Comparison of ENCODE assay signal across 8 mouse cellular contexts in genomic region chr8:123859648-123860259, GRCm38 (mm10). TPM values are rescaled to one million over a fixed set of nuclear protein-coding genes. Genes with fewer than 3 reads are reported as not detected.
DNase-seq lines count a peak whose midpoint lies in the region; ATAC-seq and TF ChIP-seq lines count a peak whose summit lies in the region.

TSS of gene Ccsap (minus strand) at chr8:123860209.

- ATAC-seq in forebrain, embryonic 15.5 days (replicated peaks): peak; percentile 84
- peak; percentile 73; the same call in 1 of the 2 replicates for ATAC-seq in hindbrain, postnatal 0 days
- no peak for ATAC-seq in limb, embryonic 13.5 days (ENCODE audit: low FRiP score, low read depth)
- ATAC-seq in midbrain, embryonic 11.5 days (ENCODE audit: low FRiP score): peak; percentile 65; the same call in 1 of the 2 replicates

- H3K4me1 ChIP-seq in forebrain, embryonic 15.5 days: peaks cover 21% of the 10 kb centered on the region
- H3K4me1 ChIP-seq in hindbrain, postnatal 0 days (ENCODE audit: insufficient read depth, low read length): no peaks in the 10 kb centered on the region
- H3K4me1 ChIP-seq in limb, embryonic 13.5 days: peaks cover 12% of the 10 kb centered on the region; the same call in 1 of the 2 replicates
- peaks cover 6% of the 10 kb centered on the region for H3K4me1 ChIP-seq in midbrain, embryonic 11.5 days (ENCODE audit: control insufficient read depth, insufficient read depth, low read length)

- H3K4me2 ChIP-seq in forebrain, embryonic 15.5 days (replicated peaks): peak within 1 kb of the TSS; percentile 87
- H3K4me2 ChIP-seq in hindbrain, postnatal 0 days (ENCODE audit: low read depth, low read length): peak within 1 kb of the TSS; percentile 96
- H3K4me2 ChIP-seq in limb, embryonic 13.5 days (replicated peaks): peak within 1 kb of the TSS; percentile 94
- peak within 1 kb of the TSS; percentile 91 for H3K4me2 ChIP-seq in midbrain, embryonic 11.5 days

- peaks cover 7% of the 10 kb centered on the region; the same call in 1 of the 2 replicates for H3K27me3 ChIP-seq in forebrain, embryonic 15.5 days
- H3K27me3 ChIP-seq in hindbrain, postnatal 0 days (ENCODE audit: insufficient read depth, low read length): no peaks in the 10 kb centered on the region
- H3K27me3 ChIP-seq in limb, embryonic 13.5 days: peaks cover 42% of the 10 kb centered on the region
- peaks cover 7% of the 10 kb centered on the region; the same call in 1 of the 2 replicates for H3K27me3 ChIP-seq in midbrain, embryonic 11.5 days (ENCODE audit: control insufficient read depth, insufficient read depth, low read length)
- no peaks in the 10 kb centered on the region for H3K27me3 ChIP-seq in splenic B cell, adult 2 months (ENCODE audit: control insufficient read depth, insufficient read depth, low read length, poor library complexity, severe bottlenecking)

- no peak for TF ChIP-seq CTCF in hindbrain, postnatal 0 days (IDR thresholded peaks at IDR 0.05; ENCODE audit: low read depth)

- no peaks in the 10 kb centered on the region for H3K9me3 ChIP-seq in forebrain, embryonic 15.5 days
- H3K9me3 ChIP-seq in hindbrain, postnatal 0 days (ENCODE audit: low read length): no peaks in the 10 kb centered on the region
- peaks cover 1% of the 10 kb centered on the region; the same call in 1 of the 2 replicates for H3K9me3 ChIP-seq in limb, embryonic 13.5 days
- no peaks in the 10 kb centered on the region; the same call in 1 of the 2 replicates for H3K9me3 ChIP-seq in midbrain, embryonic 11.5 days (ENCODE audit: control insufficient read depth, low read length)

- no peaks in the 10 kb centered on the region for H3K36me3 ChIP-seq in forebrain, embryonic 15.5 days
- no peaks in the 10 kb centered on the region for H3K36me3 ChIP-seq in hindbrain, postnatal 0 days (ENCODE audit: insufficient read depth, low read length)
- no peaks in the 10 kb centered on the region for H3K36me3 ChIP-seq in limb, embryonic 13.5 days
- no peaks in the 10 kb centered on the region for H3K36me3 ChIP-seq in midbrain, embryonic 11.5 days (ENCODE audit: control insufficient read depth, insufficient read depth, low read length)
- no peaks in the 10 kb centered on the region for H3K36me3 ChIP-seq in splenic B cell, adult 2 months (ENCODE audit: control insufficient read depth, insufficient read depth, low read length, poor library complexity, severe bottlenecking)

- under 1% methylated on average over 48 of the region's 48 CpGs for WGBS in forebrain, embryonic 15.5 days
- WGBS in hindbrain, postnatal 0 days: 2% methylated on average over 47 of the region's 48 CpGs
- 2% methylated on average over 48 of the region's 48 CpGs for WGBS in limb, embryonic 13.5 days
- 2% methylated on average over 48 of the region's 48 CpGs for WGBS in midbrain, embryonic 11.5 days

- H3K4me3 ChIP-seq in forebrain, embryonic 15.5 days: peak within 1 kb of the TSS; percentile 88
- H3K4me3 ChIP-seq in hindbrain, postnatal 0 days (ENCODE audit: low read length): peak within 1 kb of the TSS; percentile 93
- peak within 1 kb of the TSS; percentile 77 for H3K4me3 ChIP-seq in limb, embryonic 13.5 days
- H3K4me3 ChIP-seq in midbrain, embryonic 11.5 days (ENCODE audit: low read depth, low read length): peak within 1 kb of the TSS; percentile 87

- DNase-seq in cerebellum, adult 11 months: peak; percentile 67
- DNase-seq in cerebellum, adult 11-12 months: no peak
- peak; percentile 68 for DNase-seq in adrenal gland, adult 2 months
- peak; percentile 67 for DNase-seq in hindbrain, postnatal 0 days (ENCODE audit: low spot score)
- DNase-seq in midbrain, embryonic 11.5 days (ENCODE audit: low spot score, missing footprints): no peak
- peak; percentile 63 for DNase-seq in splenic B cell, adult 2 months (ENCODE audit: low read depth, low spot score)

- peak within 1 kb of the TSS; percentile 79 for H3K9ac ChIP-seq in forebrain, embryonic 15.5 days (replicated peaks)
- H3K9ac ChIP-seq in hindbrain, postnatal 0 days (replicated peaks; ENCODE audit: low read length): peak within 1 kb of the TSS; percentile 79
- H3K9ac ChIP-seq in limb, embryonic 13.5 days: peak within 1 kb of the TSS; percentile 72
- peak within 1 kb of the TSS; percentile 81 for H3K9ac ChIP-seq in midbrain, embryonic 11.5 days (ENCODE audit: low read length)

- H3K27ac ChIP-seq in forebrain, embryonic 15.5 days (replicated peaks): peak within 1 kb of the TSS; percentile 77
- H3K27ac ChIP-seq in hindbrain, postnatal 0 days: peak within 1 kb of the TSS; percentile 84
- H3K27ac ChIP-seq in limb, embryonic 13.5 days: peak within 1 kb of the TSS; percentile 8; the same call in 1 of the 2 replicates
- H3K27ac ChIP-seq in midbrain, embryonic 11.5 days (ENCODE audit: low read depth, low read length): peak within 1 kb of the TSS; percentile 57

RNA-seq across cellular contexts. Expression of gene Ccsap, which starts in this region (rescaled TPM):
- total RNA-seq in adrenal gland, adult 2 months (2021): 1 to 10 TPM; 1.2 to 2.1 TPM
- 0.70 and 1.3 TPM in 2 replicates for polyA plus RNA-seq in adrenal gland, adult 2 months (2012; rRNA removed)
- 8.2 and 8.3 TPM in 2 replicates for polyA plus RNA-seq in forebrain, embryonic 15.5 days (2015; fragmentation: Nextera tagmentation; extraction: Ambion mirVana)
- 13.4 and 14.8 TPM in 2 replicates for total RNA-seq in hindbrain, postnatal 0 days (2014; rRNA removed)
- polyA plus RNA-seq in hindbrain, postnatal 0 days (2015; fragmentation: Nextera tagmentation; extraction: Ambion mirVana): 5.0 and 6.4 TPM in 2 replicates
- polyA plus RNA-seq in limb, embryonic 13.5 days (2015; fragmentation: Nextera tagmentation; extraction: Ambion mirVana): 3.1 and 3.6 TPM in 2 replicates
- polyA plus RNA-seq in midbrain, embryonic 11.5 days (2014; fragmentation: Nextera tagmentation; extraction: Ambion mirVana): 7.5 and 7.9 TPM in 2 replicates

Comparison
In these comparisons a context has a peak if more than half of its experiments do, and no peak if none do; other contexts are left out.
1. DNase-seq: peak in cerebellum, adult 11 months (single experiment), adrenal gland, adult 2 months (single experiment), hindbrain, postnatal 0 days (single experiment) and splenic B cell, adult 2 months (single experiment); none in cerebellum, adult 11-12 months (single experiment) and midbrain, embryonic 11.5 days (single experiment).
2. H3K27ac ChIP-seq: peak in every context shown above with its lines; median percentile 84 in hindbrain, postnatal 0 days; 77 in forebrain, embryonic 15.5 days; 57 in midbrain, embryonic 11.5 days; 8 in limb, embryonic 13.5 days.
3. Peak in every context shown above with its lines, with median percentiles within 50 percentile points of each other: H3K4me2 ChIP-seq, H3K4me3 ChIP-seq and H3K9ac ChIP-seq.